ENCODE assay signal across 19 mouse cellular contexts in the genomic region with DNA sequence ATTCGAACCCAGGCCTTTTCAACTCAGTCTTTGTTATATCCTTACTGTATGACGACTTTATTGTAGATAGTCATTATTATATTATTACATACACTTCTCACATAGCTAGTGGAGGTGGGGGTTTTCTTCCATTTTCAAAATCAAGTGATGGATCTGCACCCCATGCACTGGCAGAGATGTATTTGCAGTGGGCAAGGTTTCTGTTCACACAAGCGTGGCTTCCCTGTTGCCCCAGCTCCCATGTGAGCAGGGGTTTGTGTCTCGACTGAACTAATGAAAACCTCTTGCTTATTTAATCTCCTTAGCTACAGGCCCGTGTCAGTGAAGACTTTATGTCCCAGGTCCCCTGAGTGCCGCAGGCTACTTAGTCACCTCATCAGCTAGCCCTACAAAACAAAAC.
"Had no signal": no experiment of that assay in that cellular context is flagged by ENCODE, and none has a peak within 500 bp of the region (broad histone marks: within the 10 kb centered on the region; RNA-seq: fewer than 3 reads in every experiment).

No protein-coding gene starts in this region.

- H3K9me3 ChIP-seq: liver, embryonic 13.5 days; midbrain, embryonic 15.5 days; neural tube, embryonic 13.5 days had no signal

- H3K36me3 ChIP-seq: liver, embryonic 13.5 days; midbrain, embryonic 15.5 days; neural tube, embryonic 13.5 days had no signal

- ATAC-seq: intestine, postnatal 0 days; midbrain, embryonic 15.5 days had no signal

- H3K27me3 ChIP-seq: liver, embryonic 13.5 days; midbrain, embryonic 15.5 days; neural tube, embryonic 13.5 days had no signal

- H3K4me3 ChIP-seq: layer of hippocampus, adult 2 months; liver, embryonic 13.5 days; midbrain, embryonic 15.5 days; neural tube, embryonic 13.5 days had no signal

- H3K4me2 ChIP-seq: liver, embryonic 13.5 days; midbrain, embryonic 15.5 days; neural tube, embryonic 13.5 days had no signal

- H3K4me1 ChIP-seq: liver, embryonic 13.5 days had no signal

- DNase-seq: kidney, adult 2 months; layer of hippocampus, adult 9-11 months; left cerebral cortex, postnatal 4 days; liver, embryonic 13.5 days; lung, adult 2 months; lung, postnatal 14 days; lung, postnatal 4 days; right cerebral cortex, adult 18-20 months; right cerebral cortex, postnatal 14 days; right cerebral cortex, postnatal 4 days; thymus, adult 2 months; thymus, postnatal 14 days; thymus, postnatal 4 days had no signal

- H3K27ac ChIP-seq: kidney, postnatal 0 days; liver, embryonic 13.5 days; midbrain, embryonic 15.5 days; neural tube, embryonic 13.5 days; stomach, postnatal 0 days had no signal

- H3K9ac ChIP-seq: liver, embryonic 13.5 days; midbrain, embryonic 15.5 days; neural tube, embryonic 13.5 days had no signal
